Mouse (Mus musculus) kidney, embryonic 16.5 days (tissue): ENCODE results near the gene Mylpf. TPM values are rescaled to one million over a fixed set of nuclear protein-coding genes. Genes with fewer than 3 reads are reported as not detected.

Source experiments
- ATAC-seq: fragments of 200-750 bp; cut with Nextera tagmentation; 2 replicates; pipeline ENCODE4 v1.8.0; 2017; ENCODE audit warnings: moderate TSS enrichment; ENCODE audit not compliant: low FRiP score, low TSS enrichment
- H3K27ac ChIP-seq: fragments of 300-500 bp; sonication (generic); 2 replicates; pipeline ENCODE4 v1.5.1; 2014; ENCODE audit warnings: low read length
- H3K27me3 ChIP-seq: fragments of 300-500 bp; sonication (generic); 2 replicates; pipeline ENCODE4 v1.6.1; 2014; ENCODE audit warnings: low read length, control low read depth, mixed read lengths; ENCODE audit not compliant: insufficient read depth
- H3K36me3 ChIP-seq: fragments of 300-500 bp; sonication (generic); 2 replicates; pipeline ENCODE4 v1.6.1; 2014; ENCODE audit warnings: low read length, control low read depth, mixed read lengths; ENCODE audit not compliant: insufficient read depth
- H3K4me1 ChIP-seq: fragments of 300-500 bp; sonication (generic); 2 replicates; pipeline ENCODE4 v1.6.1; 2014; ENCODE audit warnings: low read length, control low read depth, mixed read lengths; ENCODE audit not compliant: insufficient read depth
- H3K4me2 ChIP-seq: fragments of 300-500 bp; sonication (generic); replicated peaks from 2 replicates; pipeline ENCODE4 v1.6.1; 2014; ENCODE audit warnings: low read depth, low read length
- H3K4me3 ChIP-seq: fragments of 300-500 bp; sonication (generic); 2 replicates; pipeline ENCODE4 v1.5.1; 2014; ENCODE audit warnings: mild to moderate bottlenecking, low read length
- H3K9ac ChIP-seq: fragments of 300-500 bp; sonication (generic); replicated peaks from 2 replicates; pipeline ENCODE4 v1.6.1; 2014; ENCODE audit warnings: low read length
- H3K9me3 ChIP-seq: fragments of 300-500 bp; sonication (generic); 2 replicates; pipeline ENCODE4 v1.6.1; 2016; ENCODE audit warnings: low read length, control low read depth
- WGBS: fragments of 180-500 bp; shearing (Covaris S2); extraction: QIAGEN DNeasy Blood & Tissue Kit; methylation state at CpG from one replicate; pipeline ENCODE4 v1.1.7; 2014; 5-methylcytosine and 5-hydroxymethylcytosine counted together
- polyA plus RNA-seq: library from polyadenylated mRNA; unstranded; fragments of >200 nt; fragmentation: Nextera tagmentation; extraction: Ambion mirVana; gene quantifications from 2 replicates; pipeline ENCODE4 v1.2.1, GENCODE M21; 2015

The Mylpf gene
- polyA plus RNA-seq, 1 experiment from 2014 or later = 26.7 TPM

DNA sequence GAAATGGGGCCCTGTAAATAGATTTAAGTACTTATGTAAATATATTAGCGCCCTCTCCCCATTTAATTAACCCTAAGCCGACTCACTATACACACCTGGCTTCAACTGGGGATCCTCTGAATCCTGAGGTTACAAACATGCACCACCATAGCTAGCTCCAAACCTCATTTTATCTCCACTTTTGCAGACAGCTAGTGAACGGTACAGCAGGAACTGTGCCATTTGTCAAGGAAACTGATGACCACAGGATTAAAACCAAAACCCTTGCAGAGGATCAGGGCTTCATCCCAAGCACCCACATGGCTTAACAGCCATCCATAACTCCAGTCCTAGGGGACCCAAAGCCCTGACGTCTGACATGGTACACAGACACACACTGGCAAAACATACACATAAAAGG, 46.3 kb downstream of the Mylpf start:
- Histone ChIP-seq H3K9me3 (no peaks in the 10 kb centered on the region), H3K4me1 (peaks cover 17% of the 10 kb centered on the region), H3K9ac (peak overlapping the region; percentile 73), H3K27ac (peak overlapping the region; percentile 93; the same call in 1 of the 2 replicates), H3K4me2 (peak overlapping the region; percentile 69), H3K27me3 (no peaks in the 10 kb centered on the region), H3K4me3 (peak overlapping the region; percentile 68), H3K36me3 (peaks cover 31% of the 10 kb centered on the region)
- no peak for ATAC-seq
- 14% methylated on average over 4 of the region's 4 CpGs for WGBS

DNA sequence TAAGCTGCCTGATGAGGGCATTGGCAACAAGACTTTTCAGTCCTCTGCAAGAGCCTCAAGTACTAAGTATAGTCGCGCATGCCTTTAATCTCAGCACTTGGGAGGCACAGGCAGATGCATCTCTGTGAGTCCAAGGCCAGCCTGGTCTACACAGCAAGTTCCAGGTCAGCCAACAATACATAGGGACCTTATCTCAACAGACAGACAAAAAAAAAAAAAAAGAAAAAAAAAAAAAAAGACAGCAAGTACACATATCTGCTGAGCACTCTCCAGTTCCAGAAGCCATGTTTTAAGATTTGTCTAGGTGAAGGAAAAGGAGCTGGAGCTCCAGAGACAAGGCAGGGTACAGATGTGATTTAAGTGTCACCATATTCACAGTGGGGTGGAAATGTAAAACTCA, 47.3 kb downstream of the Mylpf start:
- Histone ChIP-seq H3K4me2 (no peak overlapping the region), H3K27ac (no peak overlapping the region), H3K27me3 (no peaks in the 10 kb centered on the region), H3K4me3 (no peak overlapping the region), H3K36me3 (peaks cover 26% of the 10 kb centered on the region), H3K9me3 (no peaks in the 10 kb centered on the region), H3K9ac (no peak overlapping the region), H3K4me1 (peaks cover 19% of the 10 kb centered on the region)
- WGBS = 85% methylated on average over 2 of the region's 2 CpGs
- ATAC-seq = no peak

DNA sequence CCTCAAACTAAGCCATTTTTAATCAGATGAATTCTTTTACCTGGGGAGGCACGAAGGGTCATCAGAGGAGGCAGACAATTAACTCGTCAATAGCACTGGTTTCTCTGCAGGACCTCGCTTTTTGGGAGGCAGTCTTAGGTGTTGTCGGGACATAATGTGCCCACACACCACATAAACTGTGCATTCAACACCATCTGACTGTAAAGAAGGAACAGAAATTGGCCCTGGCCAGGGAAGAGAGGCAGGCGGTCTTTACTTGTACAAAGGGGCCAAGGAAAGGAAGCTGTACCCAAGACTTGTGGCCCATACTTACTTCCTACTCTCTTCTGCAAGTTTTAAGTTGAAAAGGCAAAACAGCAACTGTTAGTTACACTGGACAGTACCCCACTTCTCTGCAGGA, 47.8 kb downstream of the Mylpf start:
- H3K9me3 ChIP-seq = no peaks in the 10 kb centered on the region
- 92% methylated on average over 5 of the region's 5 CpGs for WGBS

DNA sequence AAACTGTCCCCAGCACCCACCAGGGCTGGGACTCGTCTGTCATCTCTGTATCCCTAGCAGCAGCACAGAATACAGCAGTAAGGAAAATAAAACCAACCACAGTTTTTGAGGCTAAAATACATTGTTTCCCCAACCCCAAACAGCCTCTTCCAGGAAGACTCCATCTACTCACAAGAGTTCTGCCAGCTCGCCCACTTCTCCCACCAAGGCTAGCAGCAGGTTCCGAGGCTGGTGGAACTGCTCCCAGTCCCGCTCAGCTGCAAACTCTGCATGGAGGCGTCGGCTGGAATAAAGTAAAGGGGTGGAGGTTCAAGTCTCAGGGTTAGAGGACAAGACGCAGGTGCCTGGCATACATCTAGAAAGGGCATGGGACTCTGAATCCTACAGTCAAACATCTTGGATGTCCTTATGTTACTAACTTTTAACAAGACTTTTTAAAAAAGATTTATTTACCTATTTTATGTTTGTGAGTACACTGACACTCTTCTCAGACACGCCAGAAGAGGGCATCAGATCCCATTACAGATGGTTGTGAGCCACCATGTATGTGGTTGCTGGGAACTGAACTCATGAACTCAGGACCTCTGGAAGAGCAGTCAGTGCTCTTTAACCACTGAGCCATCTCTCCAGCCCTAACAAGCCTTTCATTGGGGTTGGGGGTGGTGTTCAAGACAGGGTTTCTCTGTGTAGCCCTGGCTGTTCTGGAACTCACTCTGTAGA, 50.7 kb downstream of the Mylpf start:
- Histone ChIP-seq H3K27ac (no peak overlapping the region), H3K27me3 (no peaks in the 10 kb centered on the region), H3K36me3 (peaks cover 16% of the 10 kb centered on the region), H3K9ac (peak overlapping the region; percentile 77; the same call in 1 of the 2 replicates), H3K4me3 (peak overlapping the region; percentile 76), H3K4me2 (peak overlapping the region; percentile 90), H3K9me3 (no peaks in the 10 kb centered on the region), H3K4me1 (peaks cover 23% of the 10 kb centered on the region)
- no peak for ATAC-seq
- 72% methylated on average over 8 of the region's 8 CpGs for WGBS

More for the DNA sequence above, 47.8 kb downstream of the Mylpf start:
- Histone ChIP-seq H3K36me3 (peaks cover 23% of the 10 kb centered on the region), H3K27ac (no peak overlapping the region), H3K4me2 (no peak overlapping the region), H3K27me3 (no peaks in the 10 kb centered on the region), H3K4me3 (no peak overlapping the region), H3K9ac (no peak overlapping the region), H3K4me1 (peaks cover 23% of the 10 kb centered on the region)
- no peak for ATAC-seq

DNA sequence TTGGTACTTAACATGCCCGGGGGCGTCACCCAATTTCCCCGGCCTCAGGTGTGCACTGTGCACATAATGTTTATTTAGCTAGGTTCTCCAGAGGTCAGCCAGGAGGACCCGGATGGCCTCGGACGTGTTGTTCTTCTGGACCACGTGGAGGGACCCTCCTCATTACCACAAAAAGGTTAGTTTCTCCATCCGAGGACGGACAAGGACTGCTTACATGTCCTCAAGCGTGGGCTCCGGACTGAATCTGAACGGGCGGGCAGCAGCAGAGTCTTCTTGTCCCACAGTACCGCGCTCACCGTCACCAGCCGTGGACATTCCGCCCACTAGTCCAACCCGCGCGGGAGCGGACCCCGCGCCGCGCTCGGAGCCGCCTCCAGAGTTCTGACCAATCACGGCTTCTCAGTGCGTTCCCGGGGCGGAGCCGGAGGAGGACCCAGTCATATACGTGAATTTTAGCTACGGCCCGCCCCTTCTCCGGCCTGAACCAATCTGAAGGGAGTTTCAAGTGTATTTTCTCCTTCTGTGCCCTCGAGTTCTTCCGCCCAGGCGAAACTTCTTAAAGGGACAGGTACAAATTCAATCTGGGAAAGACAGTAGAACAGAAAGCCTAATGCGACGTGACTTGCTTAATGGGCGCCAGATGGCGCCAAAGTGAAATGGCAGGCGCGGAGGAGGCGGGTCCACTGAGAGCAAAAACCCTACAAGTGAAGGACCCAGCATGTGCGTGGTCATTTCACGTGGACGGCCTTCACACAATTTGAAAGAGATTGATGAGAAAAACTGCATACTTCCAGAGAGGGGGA, 51.8 kb downstream of the Mylpf start, which contains the start of gene Dctpp1:
Gene Dctpp1, minus strand, starts transcription at position 401 of the 803 bp plus-strand sequence.
- Histone ChIP-seq H3K36me3 (peaks cover 16% of the 10 kb centered on the region), H3K27me3 (no peaks in the 10 kb centered on the region), H3K4me1 (peaks cover 18% of the 10 kb centered on the region), H3K4me3 (peak within 1 kb of the TSS; percentile 76), H3K9ac (peak within 1 kb of the TSS; percentile 77), H3K27ac (peak within 1 kb of the TSS; percentile 16; the same call in 1 of the 2 replicates), H3K4me2 (peak within 1 kb of the TSS; percentile 90), H3K9me3 (no peaks in the 10 kb centered on the region)
- ATAC-seq = peak; percentile 98
- WGBS = 0% methylated on average over 50 of the region's 50 CpGs

DNA sequence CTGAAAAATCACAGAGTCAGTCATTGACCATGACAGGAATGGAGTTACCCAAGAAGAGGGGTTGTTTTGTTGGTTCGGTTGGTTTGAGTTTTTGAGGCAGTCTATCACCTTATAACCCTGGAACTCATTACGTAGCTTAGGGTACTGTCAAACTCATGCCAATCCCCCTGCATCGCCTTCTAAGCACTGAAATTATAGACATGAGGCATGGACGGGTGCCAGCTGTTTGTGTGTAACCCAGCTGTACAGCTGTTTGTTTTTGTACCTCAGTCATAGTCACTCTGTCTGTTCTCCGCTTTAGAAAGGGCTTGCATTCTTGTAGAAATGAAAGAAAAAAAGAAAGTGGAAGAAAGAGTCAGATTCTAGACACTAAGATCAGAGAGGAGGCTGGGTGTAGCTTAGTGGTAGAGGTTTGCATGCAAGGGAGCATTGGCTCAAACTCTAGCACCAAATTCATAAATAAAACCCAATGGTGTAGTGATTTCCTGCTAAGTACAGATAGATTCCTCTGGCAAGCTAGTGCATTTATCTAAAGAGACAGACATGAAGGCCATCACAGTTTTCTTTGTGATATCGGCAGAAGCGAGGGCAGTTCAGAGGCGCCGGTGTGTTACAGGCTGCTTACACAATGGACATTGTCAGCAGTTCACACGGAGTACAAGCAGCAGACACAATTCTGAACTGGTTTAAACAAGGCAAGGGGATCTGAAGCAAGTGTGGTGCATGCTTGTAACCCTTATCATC, 53.7 kb downstream of the Mylpf start:
- H3K9me3 ChIP-seq = no peaks in the 10 kb centered on the region
- H3K4me2 ChIP-seq = no peak overlapping the region
- H3K4me3 ChIP-seq = no peak overlapping the region
- H3K9ac ChIP-seq = no peak overlapping the region
- no peaks in the 10 kb centered on the region for H3K27me3 ChIP-seq
- H3K4me1 ChIP-seq = peaks cover 18% of the 10 kb centered on the region
- WGBS = 73% methylated on average over 10 of the region's 10 CpGs
- no peak overlapping the region for H3K27ac ChIP-seq
- H3K36me3 ChIP-seq = peaks cover 8% of the 10 kb centered on the region; the same call in 1 of the 2 replicates
- ATAC-seq = no peak

DNA sequence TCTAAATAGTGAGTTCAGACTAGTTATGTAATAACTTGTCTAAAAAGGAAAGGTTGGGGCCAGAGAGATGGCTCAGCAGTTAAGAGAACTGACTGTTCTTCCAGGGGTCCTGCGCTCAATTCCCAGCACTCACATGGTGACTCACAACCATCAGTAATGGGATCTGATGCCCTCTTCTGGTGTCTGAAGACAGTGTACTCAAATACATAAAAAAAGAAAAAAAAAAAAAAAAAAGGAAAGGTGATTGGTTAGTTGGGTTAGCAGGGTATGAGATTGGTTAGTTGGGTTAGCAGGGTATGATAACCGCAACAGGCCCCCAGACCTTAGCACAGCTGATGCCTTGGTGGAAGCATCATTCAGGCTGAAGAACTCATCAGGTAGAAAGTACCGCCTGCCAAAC, 54.8 kb downstream of the Mylpf start:
- Histone ChIP-seq H3K36me3 (0 out of 2 replicates have a peak, but pooled peaks cover 3% of the 10 kb centered on the region), H3K4me2 (no peak overlapping the region), H3K9me3 (peaks cover 3% of the 10 kb centered on the region; the same call in 1 of the 2 replicates), H3K27me3 (no peaks in the 10 kb centered on the region), H3K4me3 (no peak overlapping the region), H3K4me1 (peaks cover 18% of the 10 kb centered on the region), H3K27ac (no peak overlapping the region), H3K9ac (no peak overlapping the region)
- 89% methylated on average over 3 of the region's 3 CpGs for WGBS
- no peak for ATAC-seq

Other genes with a start within 250 kb of the Mylpf start
- gene Cdipt, start 233.0 kb upstream of the Mylpf start, polyA plus RNA-seq = 135 and 137 TPM in 2 replicates
- 1.6 and 2.1 TPM in 2 replicates for gene Cdiptos, start 232.8 kb upstream of the Mylpf start, polyA plus RNA-seq
- 19.7 and 21.4 TPM in 2 replicates for gene Mvp, start 194.3 kb upstream of the Mylpf start, polyA plus RNA-seq
- 1.2 TPM in 1 of 2 replicates, not detected in the other for gene Pagr1b, start 192.4 kb upstream of the Mylpf start, polyA plus RNA-seq
- gene Pagr1a, start 191.5 kb upstream of the Mylpf start, polyA plus RNA-seq = 61.3 and 88.7 TPM in 2 replicates
- gene Gm42742, start 187.8 kb upstream of the Mylpf start, polyA plus RNA-seq = 34.7 and 51.6 TPM in 2 replicates
- 5.4 and 6.0 TPM in 2 replicates for gene Prrt2, start 187.7 kb upstream of the Mylpf start, polyA plus RNA-seq
- gene Maz, start 181.9 kb upstream of the Mylpf start, polyA plus RNA-seq = 47.9 and 48.1 TPM in 2 replicates
- 145 and 150 TPM in 2 replicates for gene Kif22, start 166.4 kb upstream of the Mylpf start, polyA plus RNA-seq
- not detected in 2 replicates for gene Zg16, start 121.6 kb upstream of the Mylpf start, polyA plus RNA-seq
- 5.3 and 5.4 TPM in 2 replicates for gene AI467606, start 117.5 kb upstream of the Mylpf start, polyA plus RNA-seq
- gene Qprt, start 86.7 kb upstream of the Mylpf start, polyA plus RNA-seq = 24.4 and 26.2 TPM in 2 replicates
- 0.21 and 0.32 TPM in 2 replicates for gene Spn, start 71.1 kb upstream of the Mylpf start, polyA plus RNA-seq
- 66.9 and 68.7 TPM in 2 replicates for gene Cd2bp2, start 12.8 kb upstream of the Mylpf start, polyA plus RNA-seq
- gene Tbc1d10b, start 422 bp upstream of the Mylpf start, polyA plus RNA-seq = 23.2 and 25.8 TPM in 2 replicates
- gene Zfp553, start 24.2 kb downstream of the Mylpf start, polyA plus RNA-seq = 45.2 and 46.0 TPM in 2 replicates
- 18.6 and 26.6 TPM in 2 replicates for gene Sept1, start 24.2 kb downstream of the Mylpf start, polyA plus RNA-seq
- 60.5 and 64.3 TPM in 2 replicates for gene Zfp771, start 35.4 kb downstream of the Mylpf start, polyA plus RNA-seq
- 196 and 200 TPM in 2 replicates for gene Dctpp1, start 51.8 kb downstream of the Mylpf start, polyA plus RNA-seq
- gene Sephs2, start 65.2 kb downstream of the Mylpf start, polyA plus RNA-seq = 105 and 108 TPM in 2 replicates
- 1.0 and 1.4 TPM in 2 replicates for gene Itgal, start 87.4 kb downstream of the Mylpf start, polyA plus RNA-seq
- gene Zfp768, start 136.7 kb downstream of the Mylpf start, polyA plus RNA-seq = 25.4 and 25.5 TPM in 2 replicates
- 10.6 and 11.3 TPM in 2 replicates for gene Zfp747, start 167.2 kb downstream of the Mylpf start, polyA plus RNA-seq
- 6.8 and 7.0 TPM in 2 replicates for gene 9130019O22Rik, start 178.3 kb downstream of the Mylpf start, polyA plus RNA-seq
- gene E430018J23Rik, start 184.7 kb downstream of the Mylpf start, polyA plus RNA-seq = 8.3 and 8.8 TPM in 2 replicates
- 9.0 and 9.5 TPM in 2 replicates for gene Zfp764, start 197.9 kb downstream of the Mylpf start, polyA plus RNA-seq
- 28.1 and 32.0 TPM in 2 replicates for gene Zfp688, start 213.2 kb downstream of the Mylpf start, polyA plus RNA-seq
- gene Zfp689, start 240.3 kb downstream of the Mylpf start, polyA plus RNA-seq = 8.4 TPM in 2 replicates